Mouse (Mus musculus): ENCODE results near the gene Adgre5.

DNA sequence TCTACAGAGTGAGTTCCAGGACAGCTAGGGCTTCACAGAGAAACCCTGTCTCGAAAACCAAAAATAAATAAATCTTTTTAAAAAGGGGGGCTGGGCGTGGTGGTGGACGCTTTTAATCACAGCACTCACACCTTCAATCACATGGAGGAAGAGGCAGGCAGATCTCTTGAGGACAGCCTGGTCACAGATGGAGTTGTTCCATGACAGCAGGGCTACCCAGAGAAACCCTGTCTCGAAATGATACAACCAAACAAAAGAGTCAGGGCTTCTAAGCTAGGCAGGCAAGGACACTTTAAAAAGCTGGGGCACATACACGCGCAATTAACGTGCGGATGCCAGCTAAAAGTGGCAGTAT lies 26.5 kb downstream of the Adgre5 start:
- TF ChIP-seq EP300 (IDR thresholded peaks at IDR 0.05; ENCODE audit: insufficient read depth, low read depth, low read length) = no peak
- no peak for TF ChIP-seq POLR2A (IDR thresholded peaks at IDR 0.05; ENCODE audit: insufficient read depth, low read depth, low read length)
